Mouse (Mus musculus) right cerebral cortex, postnatal 14 days (tissue): ENCODE data around the gene Chac1.
A peak's percentile ranks its signal among the peaks of the same experiment; 100 is the strongest.

Experiments
- DNase-seq: peaks from one replicate; pipeline ENCODE4 v3.0.0; 2022

The Chac1 gene

DNA sequence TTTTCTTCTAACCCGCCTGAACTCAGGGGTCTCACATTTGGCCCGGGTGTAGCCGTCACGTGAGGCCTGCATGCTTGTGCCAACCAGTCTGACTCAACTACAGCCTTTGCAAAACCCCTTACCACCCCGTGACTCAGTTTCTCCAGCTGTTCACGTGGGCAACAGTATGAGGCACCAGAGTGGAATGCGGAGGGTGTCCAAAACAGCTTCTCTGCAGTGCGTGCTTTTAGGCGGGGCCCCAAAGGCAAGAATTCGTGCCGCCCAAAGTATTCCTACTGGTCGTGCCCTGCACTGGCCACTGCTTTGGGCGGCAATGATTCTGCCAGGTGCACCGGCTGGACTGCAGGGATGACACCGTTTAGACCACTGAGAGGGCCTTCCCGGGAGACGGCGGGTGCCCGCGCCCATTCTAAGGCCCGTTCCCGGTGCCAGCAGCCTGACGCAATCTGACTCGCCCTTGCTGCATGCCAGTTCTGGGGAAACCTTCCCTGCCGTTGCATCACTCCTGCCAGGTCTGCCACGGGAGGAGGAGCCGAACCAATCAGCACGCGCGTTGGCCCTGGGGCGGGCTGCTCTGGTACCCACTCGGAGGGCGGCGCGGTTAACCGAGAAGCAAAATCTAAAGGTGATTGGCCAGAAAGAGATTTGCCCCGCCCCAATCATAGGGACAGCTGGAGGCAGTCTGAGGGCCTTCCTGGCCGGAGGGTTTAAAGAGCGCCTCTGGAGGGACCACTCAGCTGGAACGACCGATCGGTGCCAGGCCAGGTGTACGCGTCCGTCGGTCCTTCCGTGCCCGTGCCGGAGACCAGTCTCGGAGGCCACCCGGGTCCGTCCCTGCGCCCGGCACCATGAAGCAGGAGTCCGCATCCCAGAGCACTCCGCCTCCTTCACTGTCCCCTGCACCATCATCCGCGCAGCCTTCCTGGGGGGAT lies at the start of gene Chac1:
Chac1 (plus strand) TSS at position 675 of the 932 bp plus-strand sequence.
- peak; percentile 96 for DNase-seq

DNA sequence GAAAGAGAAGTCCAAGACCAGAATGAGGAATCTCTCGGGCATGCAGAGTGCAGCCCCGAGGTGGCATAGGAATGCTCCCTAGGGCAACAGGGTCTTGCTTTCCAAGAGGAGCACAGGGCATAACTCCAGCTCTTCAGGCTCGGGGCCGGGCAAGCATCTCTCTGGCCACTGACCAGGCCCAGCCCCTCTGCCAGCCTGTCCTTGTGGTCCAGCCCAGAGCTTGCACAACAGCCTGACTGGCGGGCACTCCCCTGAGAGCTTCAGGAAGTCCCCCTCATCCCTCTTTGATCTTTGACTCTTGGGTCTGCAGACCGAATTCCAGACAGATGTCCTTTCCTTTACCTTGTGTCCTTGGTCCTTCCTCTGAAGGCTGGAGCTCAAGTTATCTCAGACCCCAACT lies 48.2 kb upstream of the Chac1 start:
- no peak for DNase-seq

DNA sequence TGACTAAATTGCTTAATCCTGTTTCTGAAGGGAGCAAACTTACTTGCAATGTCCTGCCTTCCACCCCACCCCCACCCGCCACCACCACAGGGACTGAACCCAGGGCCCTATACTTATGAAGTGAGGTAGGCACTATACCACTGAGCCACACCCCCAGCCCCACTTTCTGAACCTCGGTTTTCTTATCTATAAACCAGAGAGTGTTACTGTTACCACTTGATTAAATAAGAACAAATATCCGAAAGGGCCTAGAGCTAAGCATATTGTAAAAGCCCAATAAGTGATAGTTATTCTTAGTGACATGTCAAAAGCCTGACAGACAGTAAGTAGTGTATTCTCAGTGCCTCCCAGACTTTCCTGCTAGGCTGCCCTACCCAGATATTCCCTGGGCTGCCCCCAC lies 46.6 kb upstream of the Chac1 start:
- DNase-seq, result no peak

DNA sequence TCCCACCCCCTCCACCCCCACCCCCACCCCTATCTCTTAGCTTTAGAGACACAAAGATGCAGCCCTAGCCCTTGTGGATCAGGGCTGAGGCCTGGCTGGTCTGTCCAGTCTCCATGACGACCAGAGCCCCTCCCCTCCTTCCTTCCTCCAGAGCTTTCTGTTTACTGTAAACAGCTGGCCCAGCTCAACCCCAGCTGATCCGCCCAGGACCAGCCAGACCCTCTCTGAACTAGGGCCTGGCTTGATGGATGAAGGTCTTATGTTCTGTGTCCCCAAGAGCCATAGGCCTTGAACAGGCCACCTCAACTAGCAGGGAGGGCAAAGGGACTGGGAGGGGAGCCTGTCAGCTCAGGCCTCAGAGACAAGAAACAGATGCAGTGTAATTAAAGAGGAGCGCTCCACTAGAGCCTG lies 46.2 kb upstream of the Chac1 start:
- DNase-seq, result no peak

DNA sequence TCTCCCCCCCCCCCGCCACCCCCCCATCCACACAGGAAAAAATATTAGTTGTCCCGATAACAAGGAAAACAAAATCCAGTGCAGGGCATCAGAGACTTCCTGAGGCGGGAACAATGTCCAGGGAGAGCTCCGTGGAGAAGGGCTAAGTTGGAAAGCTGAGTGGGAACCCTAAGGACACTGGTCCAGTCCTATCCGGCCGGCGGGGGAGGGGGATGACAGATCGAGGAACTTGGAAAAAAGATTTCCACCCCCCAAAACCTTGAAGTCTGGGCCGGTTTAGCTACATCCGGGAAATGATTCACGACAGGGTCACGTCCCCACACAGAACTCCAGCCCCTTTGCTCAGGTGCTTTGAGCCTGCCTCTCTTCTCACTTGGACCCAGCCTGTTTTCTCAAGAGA lies 39.5 kb upstream of the Chac1 start:
- no peak for DNase-seq

DNA sequence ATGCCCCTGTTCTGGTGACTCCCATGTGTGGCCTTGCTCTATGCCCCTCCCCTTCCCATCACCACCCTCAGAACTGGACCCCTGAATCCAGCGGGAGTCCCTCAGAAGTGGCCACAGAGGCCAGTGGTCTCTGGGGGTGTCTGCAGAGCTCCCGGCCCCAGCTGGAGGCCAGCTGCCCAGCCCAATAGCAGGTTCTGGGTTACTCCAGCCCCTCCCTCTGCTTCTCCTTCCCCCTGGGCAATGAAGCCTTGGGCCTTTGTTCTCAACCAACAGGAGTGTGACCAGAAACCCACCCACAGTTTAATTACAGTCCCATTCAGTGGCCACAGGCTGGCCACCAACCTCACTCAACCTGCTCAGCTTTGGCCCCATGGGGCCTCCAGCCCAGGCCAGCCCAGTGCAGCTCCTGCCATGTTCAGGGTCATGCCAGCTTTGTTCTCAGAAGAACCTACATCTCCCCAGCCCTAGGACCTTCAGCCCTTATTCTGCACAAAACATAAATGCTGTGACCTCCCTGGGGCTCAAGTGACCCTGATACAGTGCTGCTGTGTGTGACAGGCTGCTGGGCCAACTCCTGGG lies 38.6 kb upstream of the Chac1 start:
- DNase-seq, result no peak

DNA sequence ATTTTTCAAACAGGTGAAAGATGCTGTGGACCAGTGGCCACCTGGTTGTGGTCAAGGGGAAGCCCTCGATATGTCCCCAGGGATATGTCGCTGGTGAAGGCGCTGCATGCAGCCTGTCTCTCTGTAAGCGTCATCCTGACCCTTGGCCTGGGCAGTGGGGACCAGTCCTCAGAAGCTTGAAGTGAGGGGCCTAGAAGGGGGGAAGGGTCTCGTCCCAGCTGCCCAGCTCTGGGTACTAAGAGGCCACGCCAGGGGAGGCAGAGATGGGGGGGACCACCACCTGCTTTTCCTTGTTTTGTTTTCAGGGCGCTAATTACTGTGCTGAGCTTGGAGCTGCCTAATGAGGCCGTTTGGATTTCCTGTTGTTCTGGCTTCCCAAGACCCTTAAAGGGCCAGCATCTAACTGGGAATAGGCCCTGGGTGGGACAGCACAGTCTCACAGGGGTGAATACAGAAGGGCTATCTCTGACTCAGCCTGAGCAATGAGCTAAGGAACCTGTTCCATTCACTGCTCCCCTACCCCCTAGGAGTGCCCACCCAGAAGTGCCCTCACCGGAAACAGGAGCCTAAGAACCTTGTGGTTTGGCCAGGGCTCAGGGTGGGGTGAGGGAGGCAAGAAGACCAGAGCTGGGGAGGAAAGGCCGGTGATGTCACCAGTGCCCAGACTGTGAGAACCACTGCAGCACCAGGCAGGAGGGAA lies 37.1 kb upstream of the Chac1 start:
- DNase-seq, result no peak

DNA sequence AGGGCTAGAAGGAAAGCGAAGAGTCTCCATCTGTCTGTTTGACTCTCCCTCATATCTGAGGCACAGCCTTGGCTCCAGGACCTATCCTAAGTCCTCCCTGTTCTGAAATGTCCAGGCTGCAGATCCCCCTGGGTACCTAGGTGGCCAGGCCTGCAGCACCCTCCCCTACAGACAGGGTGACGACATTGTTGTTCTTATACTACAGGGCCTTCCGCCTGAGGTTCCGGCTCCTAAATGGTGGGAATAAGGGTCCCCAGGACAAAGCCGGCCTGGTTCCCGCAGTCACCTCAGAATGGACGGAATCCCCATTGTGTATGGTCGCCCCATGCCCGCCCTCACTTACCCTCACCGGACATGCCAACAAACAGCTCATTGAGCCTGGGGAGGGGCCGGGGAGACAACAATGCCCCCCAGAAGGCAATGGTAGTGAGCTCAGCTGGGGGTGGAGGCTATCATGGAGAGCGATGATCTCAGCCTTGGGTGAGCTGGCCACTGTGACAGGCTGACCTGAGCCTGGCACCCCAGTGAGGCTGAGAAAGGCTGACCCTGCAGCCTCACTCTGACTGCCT lies 36.2 kb upstream of the Chac1 start:
- no peak for DNase-seq

DNA sequence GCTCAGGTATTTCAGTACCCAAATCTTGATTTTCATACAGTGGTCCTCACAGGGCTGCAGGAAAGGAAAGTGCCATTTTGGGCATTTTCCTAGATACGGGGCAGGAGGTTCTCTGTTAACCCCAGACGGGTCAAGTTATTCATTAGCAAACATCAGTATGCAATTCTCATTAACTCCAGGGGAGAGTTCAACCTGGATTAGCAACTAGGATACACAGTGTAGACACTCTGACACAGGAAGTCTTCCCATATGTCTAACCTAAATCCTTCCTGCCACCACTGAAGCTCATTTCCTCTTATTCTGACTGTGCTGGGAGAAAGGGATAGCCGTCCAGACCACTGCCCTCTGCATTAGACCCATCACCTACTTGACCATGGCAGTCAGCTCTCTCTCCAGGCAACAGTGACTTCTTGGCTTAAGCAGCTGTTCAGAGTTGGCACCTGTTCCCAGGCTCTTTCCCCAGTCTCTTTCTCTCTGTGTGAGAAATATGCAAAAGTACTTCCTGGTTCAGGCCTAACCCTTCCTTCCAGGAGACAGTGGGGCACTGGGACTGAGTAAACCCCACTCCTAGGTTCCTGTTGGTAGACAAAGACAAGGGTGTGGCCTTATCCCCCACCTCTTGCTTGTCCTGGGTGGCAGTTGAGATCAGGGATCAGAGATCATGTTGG lies 32.9 kb upstream of the Chac1 start:
- DNase-seq, result no peak

DNA sequence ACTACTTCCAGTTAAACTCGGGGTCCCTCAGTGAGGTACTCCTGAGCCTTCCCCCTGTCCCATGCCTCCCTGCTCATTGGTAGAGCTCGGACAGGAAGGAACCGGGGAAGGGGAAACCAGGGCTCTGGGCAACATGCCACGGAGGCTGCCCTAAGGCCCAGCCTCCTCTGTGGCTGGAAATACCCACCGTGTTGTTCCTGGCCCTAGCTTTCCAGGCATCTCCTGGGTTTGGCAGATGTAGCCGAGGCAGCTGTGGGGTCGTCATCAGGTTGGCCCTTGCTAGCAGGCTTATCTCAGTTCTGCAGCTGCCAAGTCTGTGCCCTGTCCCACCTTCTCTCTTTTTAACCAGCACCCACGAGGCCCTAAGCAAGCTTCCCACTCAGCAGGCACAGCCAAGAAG lies 30.5 kb upstream of the Chac1 start:
- no peak for DNase-seq

DNA sequence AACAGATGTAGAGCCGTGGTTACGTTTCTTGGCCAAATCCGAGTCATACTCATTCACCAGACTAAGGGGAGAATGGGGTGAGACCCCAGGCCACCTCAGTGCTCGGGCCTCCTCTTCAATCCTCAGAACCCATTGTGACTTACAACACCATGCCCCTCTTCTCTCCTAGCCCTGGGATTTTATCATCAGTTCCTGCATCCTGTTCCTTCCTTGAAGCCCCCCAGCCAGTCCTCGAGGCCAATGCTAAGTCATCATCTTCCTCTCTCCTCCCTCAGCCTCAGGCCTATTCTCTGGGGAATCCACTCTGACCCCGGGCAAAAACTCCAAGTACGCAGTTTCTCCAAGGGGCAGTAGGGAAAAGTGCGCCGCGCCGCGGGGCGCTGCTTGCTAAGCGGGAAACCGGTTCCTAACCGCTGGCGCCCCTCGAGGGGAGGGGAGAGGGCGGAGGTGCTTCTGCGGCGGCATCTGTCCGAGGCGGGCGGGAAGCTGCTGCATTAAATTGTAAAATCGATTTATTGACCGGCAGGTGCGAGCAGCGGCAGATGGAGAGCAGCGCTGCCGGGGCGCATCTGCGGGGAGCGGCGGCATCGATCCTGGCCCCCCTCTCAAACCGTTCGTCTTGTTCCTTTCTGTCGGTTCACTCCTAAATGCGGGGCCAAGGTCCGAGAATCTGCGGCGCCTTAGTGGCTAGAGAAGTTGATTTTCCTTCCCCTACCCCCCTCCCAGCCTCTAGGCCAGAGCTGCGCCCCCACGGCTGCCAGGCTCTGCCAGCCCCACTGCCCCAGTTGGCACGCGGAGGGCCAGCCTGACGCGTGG lies 29.1 kb upstream of the Chac1 start:
- DNase-seq, result no peak

DNA sequence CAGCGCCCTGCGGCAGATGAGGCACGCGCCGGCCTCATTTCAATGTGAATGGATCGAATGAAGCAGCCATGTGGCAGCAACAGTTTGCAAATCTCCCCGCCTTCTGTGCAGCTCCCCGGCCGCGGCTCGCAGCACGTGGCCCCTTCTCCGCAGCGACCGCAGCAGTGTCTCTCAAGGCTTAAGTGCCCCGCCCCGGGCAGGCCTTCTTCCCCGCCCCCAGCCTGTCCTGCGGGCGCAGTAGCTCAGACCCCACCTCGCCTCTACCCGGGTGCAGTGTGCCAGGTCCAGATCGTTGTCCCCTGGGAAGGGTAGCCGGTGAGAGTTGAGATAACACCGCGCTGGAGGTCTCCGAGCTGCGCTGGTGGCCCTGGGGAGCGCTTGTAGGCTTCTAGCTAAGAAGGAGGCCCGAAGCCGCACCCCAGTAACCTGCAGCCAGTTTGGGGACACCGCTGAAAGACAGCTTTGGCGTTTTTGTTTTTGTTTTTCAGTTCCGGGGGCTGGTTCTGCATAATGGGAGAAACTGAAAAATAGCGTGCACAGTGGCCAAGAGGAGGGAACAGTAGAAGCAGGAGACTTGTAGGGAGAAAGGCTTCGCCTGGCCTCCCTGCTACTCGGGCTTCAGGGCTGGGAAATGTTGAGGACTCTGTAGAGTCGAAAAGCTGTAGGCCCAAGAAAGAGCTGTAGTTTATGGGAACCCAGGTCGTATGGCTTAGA lies 28.3 kb upstream of the Chac1 start:
- DNase-seq, result peak; percentile 69

DNA sequence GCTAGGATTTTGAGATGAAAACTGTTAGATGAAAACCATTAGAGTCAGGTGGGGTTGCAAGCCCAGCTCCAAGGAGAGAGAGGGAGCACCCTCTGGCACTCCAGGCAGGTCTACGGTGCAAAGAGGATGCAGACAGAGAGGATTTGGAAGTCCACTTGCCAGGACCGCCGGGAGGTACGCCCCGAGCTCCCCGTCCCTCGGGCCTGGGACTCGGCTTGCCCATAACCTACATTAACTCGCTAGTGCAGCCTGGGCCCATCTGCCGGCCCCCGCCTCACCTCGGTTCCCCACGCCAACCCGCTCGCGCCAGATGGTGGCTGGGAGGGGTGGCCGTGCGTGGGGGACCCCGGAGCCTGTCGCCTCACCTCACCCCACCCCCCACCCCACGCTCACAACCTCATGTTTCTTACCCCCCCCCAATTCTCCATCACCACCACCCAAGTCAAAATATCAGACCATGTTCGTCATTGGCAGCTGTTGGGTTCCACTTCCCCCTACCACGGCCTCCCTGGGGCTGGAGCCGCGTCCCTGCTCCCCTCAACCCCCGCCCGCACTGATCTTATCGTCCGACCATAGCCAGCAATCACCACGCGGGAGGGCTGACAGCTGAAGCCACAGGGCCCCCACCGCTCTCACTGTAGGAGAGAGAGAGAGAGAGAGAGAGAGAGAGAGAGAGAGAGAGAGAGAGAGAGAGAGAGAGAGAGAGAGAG lies 27.0 kb upstream of the Chac1 start:
- DNase-seq, result no peak

DNA sequence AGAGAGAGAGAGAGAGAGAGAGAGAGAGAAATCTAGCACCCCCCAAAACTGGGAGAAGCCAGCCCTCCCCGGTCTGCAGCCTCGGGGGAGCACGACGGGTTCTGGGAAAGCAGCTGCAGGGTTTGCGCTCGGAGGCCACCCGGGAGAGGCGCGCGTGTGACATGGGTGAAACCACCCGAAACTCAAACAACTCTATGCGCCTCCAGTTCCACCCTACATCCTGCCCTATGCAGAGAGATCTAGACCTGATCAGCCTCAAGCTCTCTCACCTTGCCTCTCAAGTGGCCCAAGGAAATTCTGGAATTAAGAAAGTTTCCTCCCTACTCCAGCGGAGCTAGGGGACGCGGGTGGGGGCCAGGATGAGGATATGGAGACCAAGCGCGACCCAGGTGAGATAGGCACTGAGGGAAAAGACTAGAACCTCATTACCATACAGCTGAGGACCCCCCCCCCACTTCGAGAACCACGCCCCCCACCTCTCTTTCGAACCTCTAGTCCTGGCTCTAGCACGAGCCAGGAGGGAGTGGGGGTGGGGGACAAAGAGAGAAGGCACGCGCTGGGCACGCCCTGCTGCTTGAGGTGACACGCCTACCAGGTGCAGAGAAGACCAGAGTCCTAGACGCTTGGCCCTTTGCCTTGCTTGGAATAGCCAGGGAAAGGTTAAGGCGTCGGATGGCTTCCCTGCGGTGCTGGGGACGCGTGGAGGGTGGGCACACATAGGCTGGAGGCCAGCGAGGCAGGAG lies 26.3 kb upstream of the Chac1 start:
- DNase-seq, result no peak

DNA sequence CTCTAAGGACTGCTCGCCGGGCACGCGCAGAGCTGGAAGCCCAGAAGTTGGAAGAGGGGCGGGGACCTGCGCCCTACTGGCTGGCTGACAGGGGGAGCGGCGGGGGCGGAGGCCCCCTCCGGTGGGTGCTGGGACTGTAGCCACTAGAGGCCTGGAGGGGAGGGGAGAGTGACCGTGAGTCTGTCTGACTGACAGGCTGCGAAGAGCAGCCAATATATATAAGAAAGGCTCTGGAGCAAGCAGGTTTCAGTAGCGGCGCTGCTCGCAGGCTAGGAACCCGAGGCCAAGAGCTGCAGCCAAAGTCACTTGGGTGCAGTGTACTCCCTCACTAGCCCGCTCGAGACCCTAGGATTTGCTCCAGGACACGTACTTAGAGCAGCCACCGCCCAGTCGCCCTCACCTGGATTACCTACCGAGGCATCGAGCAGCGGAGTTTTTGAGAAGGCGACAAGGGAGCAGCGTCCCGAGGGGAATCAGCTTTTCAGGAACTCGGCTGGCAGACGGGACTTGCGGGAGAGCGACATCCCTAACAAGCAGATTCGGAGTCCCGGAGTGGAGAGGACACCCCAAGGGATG lies 25.4 kb upstream of the Chac1 start, which contains the start of gene Dll4:
Dll4 (plus strand) TSS at position 217 of the 576 bp plus-strand sequence.
- peak; percentile 26 for DNase-seq

DNA sequence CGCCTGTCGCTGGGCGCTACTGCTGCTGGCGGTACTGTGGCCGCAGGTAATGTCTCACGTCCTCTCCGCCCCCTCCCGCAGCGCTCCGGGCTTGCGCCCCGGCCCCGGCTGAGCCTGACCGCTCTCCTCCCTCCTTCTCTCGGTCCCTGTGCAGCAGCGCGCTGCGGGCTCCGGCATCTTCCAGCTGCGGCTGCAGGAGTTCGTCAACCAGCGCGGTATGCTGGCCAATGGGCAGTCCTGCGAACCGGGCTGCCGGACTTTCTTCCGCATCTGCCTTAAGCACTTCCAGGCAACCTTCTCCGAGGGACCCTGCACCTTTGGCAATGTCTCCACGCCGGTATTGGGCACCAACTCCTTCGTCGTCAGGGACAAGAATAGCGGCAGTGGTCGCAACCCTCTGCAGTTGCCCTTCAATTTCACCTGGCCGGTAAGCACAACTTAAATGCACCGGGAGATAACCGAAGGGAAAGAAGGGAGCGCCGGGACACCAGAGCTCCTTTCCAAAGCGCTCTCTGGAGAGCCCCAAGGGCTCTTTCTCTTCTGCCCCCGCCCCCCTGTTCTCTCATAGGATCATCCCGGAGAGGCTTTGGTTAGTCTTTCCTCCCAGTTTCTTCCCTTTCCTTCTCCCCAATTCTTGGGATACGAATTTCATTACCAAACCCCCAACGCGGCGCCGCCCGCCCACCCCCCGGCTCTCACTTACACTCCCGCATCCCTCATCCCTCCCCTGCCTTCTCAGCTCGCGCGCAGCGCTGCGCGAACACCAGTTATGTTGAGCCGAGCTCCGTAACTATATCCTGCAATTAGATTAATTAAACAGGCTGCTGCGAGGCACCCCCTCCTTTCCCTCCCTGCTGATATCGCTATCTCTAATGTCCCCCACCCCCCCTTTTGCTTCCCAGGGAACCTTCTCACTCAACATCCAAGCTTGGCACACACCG lies 24.6 kb upstream of the Chac1 start:
- DNase-seq, result no peak

DNA sequence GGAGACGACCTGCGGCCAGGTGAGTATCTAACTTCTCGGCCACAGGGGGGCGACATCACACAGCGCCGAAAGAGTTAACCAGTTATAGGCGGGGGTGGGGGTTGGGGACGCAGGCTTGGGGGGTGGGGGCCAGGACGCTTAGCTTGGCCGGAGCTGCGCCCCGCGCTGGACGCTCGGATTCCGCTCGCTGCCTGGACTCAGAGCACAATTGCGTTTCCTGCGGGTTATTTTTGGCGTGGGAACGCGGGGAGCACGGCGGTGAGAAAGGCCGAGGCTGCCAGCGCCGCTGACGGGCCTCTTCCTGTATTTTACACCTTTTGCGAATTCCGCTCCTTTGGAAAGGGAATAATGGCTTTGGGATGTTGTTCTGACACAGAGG lies 23.9 kb upstream of the Chac1 start:
- DNase-seq, result peak; percentile 45

DNA sequence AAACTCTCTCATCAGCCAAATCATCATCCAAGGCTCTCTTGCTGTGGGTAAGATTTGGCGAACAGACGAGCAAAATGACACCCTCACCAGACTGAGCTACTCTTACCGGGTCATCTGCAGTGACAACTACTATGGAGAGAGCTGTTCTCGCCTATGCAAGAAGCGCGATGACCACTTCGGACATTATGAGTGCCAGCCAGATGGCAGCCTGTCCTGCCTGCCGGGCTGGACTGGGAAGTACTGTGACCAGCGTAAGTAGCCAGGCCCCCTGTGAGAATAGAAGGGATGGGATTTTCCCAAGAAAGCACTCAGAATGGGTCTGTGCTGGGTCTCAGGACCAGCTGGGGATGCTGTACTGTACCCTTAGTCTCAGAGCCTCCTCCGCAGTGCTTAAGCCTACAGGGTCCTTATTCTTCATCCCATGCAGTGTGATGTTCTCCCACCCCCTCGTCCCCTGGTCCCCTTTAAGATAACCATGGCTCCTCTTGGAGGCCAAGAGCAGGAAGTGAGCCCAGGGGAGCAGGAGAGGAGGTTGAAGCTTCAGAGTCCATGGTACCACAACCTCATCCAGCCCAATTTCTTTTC lies 23.0 kb upstream of the Chac1 start:
- DNase-seq, result no peak
